Mouse (Mus musculus) neural tube, embryonic 14.5 days (tissue): ENCODE results near the gene Zfp248. TPM values are rescaled to one million over a fixed set of nuclear protein-coding genes. Genes with fewer than 3 reads are reported as not detected.
A peak's percentile ranks its signal among the peaks of the same experiment; 100 is the strongest.

Experiments
- ATAC-seq: fragments of 200-750 bp; cut with Nextera tagmentation; 2 replicates; pipeline ENCODE4 v1.8.0; 2017; ENCODE audit warnings: low read depth, mild to moderate bottlenecking, moderate TSS enrichment, moderate library complexity
- H3K27ac ChIP-seq: fragments of 300-500 bp; sonication (generic); 2 replicates; pipeline ENCODE4 v1.5.1; 2014; ENCODE audit warnings: low read depth, mild to moderate bottlenecking, control low read depth, low read length, moderate library complexity, mixed read lengths
- H3K27me3 ChIP-seq: fragments of 300-500 bp; sonication (generic); 2 replicates; pipeline ENCODE4 v1.6.1; 2014; ENCODE audit warnings: low read length; ENCODE audit not compliant: control insufficient read depth, insufficient read depth
- H3K36me3 ChIP-seq: fragments of 300-500 bp; sonication (generic); 2 replicates; pipeline ENCODE4 v1.6.1; 2014; ENCODE audit warnings: low read length, mixed read lengths; ENCODE audit not compliant: control insufficient read depth, insufficient read depth
- H3K4me1 ChIP-seq: fragments of 300-500 bp; sonication (generic); 2 replicates; pipeline ENCODE4 v1.6.1; 2014; ENCODE audit warnings: low read length; ENCODE audit not compliant: control insufficient read depth, insufficient read depth
- H3K4me2 ChIP-seq: fragments of 300-500 bp; sonication (generic); 2 replicates; pipeline ENCODE4 v1.6.1; 2014; ENCODE audit warnings: mild to moderate bottlenecking, low read depth, low read length, control low read depth
- H3K4me3 ChIP-seq: fragments of 300-500 bp; sonication (generic); 2 replicates; pipeline ENCODE4 v1.5.1; 2014; ENCODE audit warnings: low read depth, low read length, control low read depth, mixed read lengths
- H3K9ac ChIP-seq: fragments of 300-500 bp; sonication (generic); replicated peaks from 2 replicates; pipeline ENCODE4 v1.6.1; 2014; ENCODE audit warnings: low read depth, mild to moderate bottlenecking, control low read depth, low read length, mixed read lengths
- H3K9me3 ChIP-seq: fragments of 300-500 bp; sonication (generic); 2 replicates; pipeline ENCODE4 v1.6.1; 2016; ENCODE audit warnings: low read length; ENCODE audit not compliant: control insufficient read depth
- WGBS: fragments of 180-500 bp; shearing (Covaris S2); extraction: QIAGEN DNeasy Blood & Tissue Kit; methylation state at CpG from one replicate; pipeline ENCODE4 v1.1.7; 2014; 5-methylcytosine and 5-hydroxymethylcytosine counted together
- polyA plus RNA-seq: library from polyadenylated mRNA; unstranded; fragments of >200 nt; fragmentation: Nextera tagmentation; extraction: Ambion mirVana; gene quantifications from 2 replicates; pipeline ENCODE4 v1.2.1, GENCODE M21; 2014

Gene Zfp248
- polyA plus RNA-seq = 18.3 and 22.2 TPM in 2 replicates

DNA sequence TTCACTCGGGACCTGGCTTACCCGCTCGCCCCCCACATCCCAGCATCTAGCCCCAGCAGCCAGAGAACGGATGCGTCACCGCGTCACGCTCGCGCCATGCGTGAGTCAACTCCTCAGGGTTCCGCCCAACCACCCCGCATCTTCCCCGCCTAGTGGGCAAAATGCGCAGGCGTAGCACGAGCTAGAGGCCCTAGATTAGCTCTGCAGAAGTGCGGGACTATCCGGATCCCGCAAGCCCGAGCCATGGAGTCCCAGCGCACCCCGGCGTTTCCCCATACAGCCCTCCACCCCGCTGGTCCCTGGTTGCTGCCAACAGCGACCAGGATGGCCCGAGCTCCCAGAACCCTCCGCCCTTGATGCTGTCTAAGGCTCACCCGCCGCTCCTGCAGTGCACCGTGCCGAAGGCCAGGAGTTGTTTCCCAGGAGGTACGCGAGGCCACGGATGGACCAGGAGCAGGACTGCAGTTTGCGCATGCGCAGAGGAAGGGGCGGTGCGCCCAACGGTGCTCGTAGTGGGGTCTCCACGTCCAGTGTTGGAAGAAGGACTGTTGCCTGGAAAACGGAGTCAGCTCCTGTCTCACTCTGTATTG, at the start of gene Zfp248:
Gene Zfp248 (minus strand): TSS at position 487 of the 590 bp plus-strand sequence.
- Histone ChIP-seq H3K4me1 (peaks cover 7% of the 10 kb centered on the region; the same call in 1 of the 2 replicates), H3K36me3 (no peaks in the 10 kb centered on the region; the same call in 1 of the 2 replicates), H3K9me3 (no peaks in the 10 kb centered on the region), H3K27me3 (no peaks in the 10 kb centered on the region), H3K4me3 (peak within 1 kb of the TSS; percentile 59), H3K27ac (peak within 1 kb of the TSS; percentile 96), H3K9ac (peak within 1 kb of the TSS; percentile 72), H3K4me2 (peak within 1 kb of the TSS; percentile 80)
- peak; percentile 99 for ATAC-seq
- under 1% methylated on average over 43 of the region's 43 CpGs for WGBS

DNA sequence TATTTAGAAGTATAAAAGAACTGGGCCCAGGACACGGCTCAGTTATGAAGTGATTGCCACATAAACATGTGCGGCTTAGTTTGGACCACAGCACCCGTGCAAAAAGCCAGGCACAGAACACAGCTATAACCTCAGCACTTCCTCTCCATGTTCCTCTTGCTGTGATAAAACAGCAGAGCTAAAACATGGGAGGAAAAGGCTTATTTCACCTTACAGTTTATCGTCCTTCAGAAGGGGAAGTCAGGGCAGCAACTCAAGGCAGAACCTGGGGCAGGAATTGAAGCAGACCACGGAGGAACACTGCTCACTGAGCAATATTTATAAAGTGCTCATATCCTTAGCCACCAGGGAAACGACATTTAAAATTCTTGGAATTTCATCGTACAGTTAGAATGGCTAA, 43.7 kb upstream of the Zfp248 start:
- H3K27me3 ChIP-seq = no peaks in the 10 kb centered on the region
- no peaks in the 10 kb centered on the region for H3K9me3 ChIP-seq
- no peaks in the 10 kb centered on the region; the same call in none of the 2 replicates for H3K36me3 ChIP-seq
- no peak overlapping the region for H3K27ac ChIP-seq
- no peak overlapping the region for H3K9ac ChIP-seq
- 89% methylated on average over 7 of the region's 7 CpGs for WGBS
- H3K4me2 ChIP-seq = no peak overlapping the region
- H3K4me3 ChIP-seq = no peak overlapping the region
- no peak for ATAC-seq
- no peaks in the 10 kb centered on the region for H3K4me1 ChIP-seq

DNA sequence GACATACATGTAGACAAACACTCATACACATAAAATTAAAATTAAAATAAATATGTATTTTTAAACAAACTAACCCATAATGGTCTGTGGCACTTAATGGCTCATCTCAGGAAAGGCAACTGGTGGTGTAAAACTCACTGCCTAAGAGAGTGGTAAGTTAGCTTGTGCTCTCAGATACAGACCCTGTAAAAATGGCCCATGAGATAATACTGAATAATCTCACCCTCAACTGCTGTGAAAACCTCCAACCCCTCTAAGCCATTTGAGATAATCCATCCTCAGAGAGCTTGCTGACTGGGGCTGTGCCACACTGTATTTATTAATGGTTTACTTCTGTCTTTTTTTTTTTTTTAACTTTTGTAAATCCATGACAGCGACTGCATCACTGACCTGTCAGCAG, 26.8 kb upstream of the Zfp248 start:
- Histone ChIP-seq H3K27me3 (no peaks in the 10 kb centered on the region; the same call in 1 of the 2 replicates), H3K9me3 (no peaks in the 10 kb centered on the region), H3K36me3 (no peaks in the 10 kb centered on the region), H3K9ac (no peak overlapping the region), H3K27ac (no peak overlapping the region), H3K4me1 (peaks cover 8% of the 10 kb centered on the region; the same call in 1 of the 2 replicates), H3K4me3 (no peak overlapping the region), H3K4me2 (no peak overlapping the region)
- WGBS = 82% methylated on average over 1 of the region's 1 CpGs
- no peak for ATAC-seq

DNA sequence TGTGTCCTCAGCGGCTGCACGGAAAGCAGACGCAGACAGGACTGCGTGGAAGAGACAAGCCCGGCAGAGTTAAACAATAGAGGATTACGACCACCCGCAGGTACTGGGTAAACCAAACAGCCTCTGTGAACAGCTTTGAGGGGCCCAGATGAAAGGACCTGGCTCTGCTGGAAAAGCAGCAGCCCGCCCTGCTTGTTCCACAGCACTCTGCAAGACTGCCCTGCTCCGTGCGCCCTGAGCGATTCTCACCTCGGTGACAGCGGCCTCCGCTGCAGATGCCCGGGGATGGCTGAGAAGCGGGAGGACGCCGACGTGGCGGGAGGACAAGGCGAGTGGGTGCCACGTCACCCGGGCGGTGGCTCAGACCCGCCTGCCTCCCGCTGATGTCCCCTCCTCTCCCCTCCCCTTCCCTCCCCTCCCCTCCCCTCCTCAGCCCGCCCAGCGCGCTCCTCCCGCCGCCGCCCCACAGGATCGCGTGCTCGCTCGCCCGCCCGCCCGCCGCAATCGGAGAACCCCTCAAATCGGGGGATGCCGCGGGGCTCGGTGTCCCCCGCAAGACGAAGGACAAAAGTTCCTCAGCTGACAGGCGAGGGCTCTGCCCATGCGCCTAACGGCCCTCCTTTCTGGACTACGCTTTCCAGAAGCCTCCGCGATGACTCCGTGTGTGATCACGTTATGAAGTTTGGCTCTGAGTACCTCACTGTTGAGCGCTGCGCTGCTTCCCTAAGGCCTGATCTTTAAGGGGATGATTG, 23.8 kb upstream of the Zfp248 start, which contains the start of gene Zfp9:
Gene Zfp9 (minus strand): TSS at position 364 of the 752 bp plus-strand sequence.
- Histone ChIP-seq H3K4me2 (peak within 1 kb of the TSS; percentile 69), H3K4me3 (peak within 1 kb of the TSS; percentile 66), H3K4me1 (peaks cover 14% of the 10 kb centered on the region; the same call in 1 of the 2 replicates), H3K27me3 (no peaks in the 10 kb centered on the region; the same call in 1 of the 2 replicates), H3K9ac (peak within 1 kb of the TSS; percentile 86), H3K36me3 (peaks cover 3% of the 10 kb centered on the region; the same call in 1 of the 2 replicates), H3K9me3 (no peaks in the 10 kb centered on the region), H3K27ac (peak within 1 kb of the TSS; percentile 85)
- WGBS = under 1% methylated on average over 44 of the region's 57 CpGs
- peak; percentile 92 for ATAC-seq

DNA sequence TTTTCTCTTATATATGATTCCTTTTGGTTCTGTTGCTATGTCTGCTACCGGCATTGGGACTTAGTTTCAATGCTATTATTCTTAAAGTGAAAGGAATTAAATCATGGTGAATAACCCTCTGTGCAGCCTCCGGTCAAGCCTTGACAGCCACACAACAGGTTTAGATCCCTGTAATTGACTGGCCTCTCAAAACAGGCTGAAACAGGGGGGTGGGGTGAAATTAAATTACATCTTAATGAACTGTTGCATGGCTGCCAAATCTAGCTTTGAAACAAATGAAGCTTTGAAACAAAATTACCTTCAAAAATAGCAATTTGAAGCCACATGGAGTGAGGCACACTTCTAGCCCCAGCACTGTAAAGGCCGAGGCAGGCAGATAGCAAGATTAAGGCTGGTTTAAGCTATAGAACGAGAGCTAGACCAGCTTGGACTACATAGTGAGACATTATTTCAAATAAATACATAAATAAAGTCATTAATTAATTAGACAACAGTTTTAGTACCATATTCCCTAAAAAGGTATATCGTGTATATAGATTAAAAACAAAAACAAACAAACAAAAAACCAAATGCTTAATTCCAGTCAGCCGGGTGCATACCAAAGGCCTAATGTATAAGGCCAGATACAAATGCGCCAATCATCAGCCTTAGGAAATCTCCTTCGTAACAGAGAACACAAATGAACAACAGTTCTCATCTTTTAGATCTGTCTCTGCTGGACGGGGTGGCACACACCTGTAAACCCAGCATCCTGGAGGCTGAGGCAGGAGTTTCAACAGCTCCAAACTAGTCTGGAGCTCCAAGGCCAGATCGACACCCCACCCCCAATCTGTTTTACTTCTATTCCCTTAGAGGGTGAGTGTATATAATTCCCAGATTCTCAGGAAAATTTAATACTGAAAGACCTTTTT, 22.8 kb upstream of the Zfp248 start:
- no peaks in the 10 kb centered on the region for H3K27me3 ChIP-seq
- peak; percentile 22; the same call in 1 of the 2 replicates for ATAC-seq
- peak overlapping the region; percentile 86 for H3K9ac ChIP-seq
- WGBS = 18% methylated on average over 10 of the region's 10 CpGs
- H3K9me3 ChIP-seq = no peaks in the 10 kb centered on the region
- peak overlapping the region; percentile 85 for H3K27ac ChIP-seq
- H3K36me3 ChIP-seq = peaks cover 3% of the 10 kb centered on the region; the same call in 1 of the 2 replicates
- H3K4me3 ChIP-seq = peak overlapping the region; percentile 66
- peak overlapping the region; percentile 69 for H3K4me2 ChIP-seq
- H3K4me1 ChIP-seq = peaks cover 14% of the 10 kb centered on the region; the same call in 1 of the 2 replicates

DNA sequence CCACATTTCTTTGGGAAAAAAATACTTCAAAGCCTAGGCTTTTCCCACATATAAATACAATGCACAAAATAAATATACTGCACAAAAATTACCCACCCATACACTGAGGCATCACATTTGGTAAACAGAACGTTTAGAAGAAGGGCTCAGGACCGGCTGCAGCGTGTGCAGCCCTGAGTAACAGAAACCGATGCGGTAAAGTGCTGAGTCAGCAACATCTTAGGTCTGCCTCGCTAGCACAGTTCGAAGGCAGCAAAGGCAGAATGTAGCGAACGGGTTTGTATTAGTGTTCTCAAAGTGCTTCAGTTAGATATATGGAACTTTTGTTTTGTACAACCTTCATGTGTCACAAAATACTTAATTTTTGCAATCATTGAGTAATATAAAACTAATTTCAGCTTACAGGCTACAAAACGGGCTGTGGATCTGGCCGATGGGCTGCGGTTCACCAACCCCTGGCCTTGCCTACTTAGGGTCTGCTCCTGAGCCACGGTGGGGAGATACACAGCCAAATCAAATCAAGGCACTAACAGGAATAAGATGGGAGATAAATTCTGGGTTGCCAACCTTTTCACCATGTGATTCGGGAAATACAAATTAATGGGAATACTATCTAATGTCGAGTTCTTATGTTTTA, 6.9 kb upstream of the Zfp248 start:
- Histone ChIP-seq H3K9ac (no peak overlapping the region), H3K27me3 (no peaks in the 10 kb centered on the region), H3K9me3 (no peaks in the 10 kb centered on the region), H3K36me3 (peaks cover 16% of the 10 kb centered on the region), H3K27ac (no peak overlapping the region), H3K4me1 (no peaks in the 10 kb centered on the region), H3K4me3 (no peak overlapping the region), H3K4me2 (no peak overlapping the region)
- ATAC-seq = no peak
- WGBS = 81% methylated on average over 15 of the region's 15 CpGs

DNA sequence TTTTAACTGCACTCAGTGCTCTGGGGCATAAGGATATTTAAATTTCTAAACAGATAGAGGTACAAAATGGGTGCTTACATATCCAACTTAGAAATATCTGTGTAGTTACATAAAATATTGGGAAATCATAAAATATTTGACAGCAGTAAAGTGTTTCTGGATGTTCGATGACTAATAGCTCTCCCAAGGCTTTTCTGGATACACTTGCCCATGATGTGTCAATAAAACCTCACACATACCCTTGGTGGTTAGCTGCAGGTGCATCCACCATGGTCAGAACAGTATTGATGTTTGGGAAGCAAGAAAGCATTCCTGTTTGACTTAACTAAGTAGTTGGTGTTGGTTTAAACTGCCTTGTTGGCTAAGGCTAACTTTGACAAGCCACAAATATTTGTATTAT, 2.4 kb upstream of the Zfp248 start:
- 94% methylated on average over 1 of the region's 1 CpGs for whole genome bisulfite sequencing
- Histone ChIP-seq H3K27me3 (no peaks in the 10 kb centered on the region), H3K4me1 (peaks cover 7% of the 10 kb centered on the region; the same call in 1 of the 2 replicates), H3K9ac (no peak overlapping the region), H3K27ac (no peak overlapping the region), H3K4me3 (no peak overlapping the region), H3K36me3 (no peaks in the 10 kb centered on the region), H3K9me3 (no peaks in the 10 kb centered on the region), H3K4me2 (no peak overlapping the region)
- no peak for ATAC-seq

DNA sequence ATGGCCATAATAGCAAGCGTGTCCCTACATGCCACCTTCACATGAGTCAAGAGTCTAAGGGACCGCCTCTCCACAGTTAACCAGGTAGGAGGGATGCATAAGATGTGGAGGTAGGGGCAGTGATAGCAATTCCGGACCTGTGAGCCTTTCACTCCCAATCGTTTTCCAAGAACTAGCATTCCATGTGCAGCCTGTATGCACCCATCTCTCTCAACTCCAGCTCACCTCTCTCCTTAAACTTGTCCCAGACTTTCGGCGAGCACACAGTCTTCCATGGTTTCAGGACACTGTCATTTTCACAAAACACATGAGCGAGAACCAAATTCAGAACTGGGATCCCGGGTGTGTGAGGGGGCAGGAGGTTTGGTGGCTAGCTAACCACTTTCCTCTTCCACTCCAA, 876 bp downstream of the Zfp248 start:
- peak overlapping the region; percentile 59 for H3K4me3 ChIP-seq
- H3K27me3 ChIP-seq = no peaks in the 10 kb centered on the region
- H3K9me3 ChIP-seq = no peaks in the 10 kb centered on the region
- ATAC-seq = 0 out of 2 replicates have a peak, but pooled peaks have one; percentile 4
- peak overlapping the region; percentile 80 for H3K4me2 ChIP-seq
- peak overlapping the region; percentile 72 for H3K9ac ChIP-seq
- H3K36me3 ChIP-seq = no peaks in the 10 kb centered on the region; the same call in 1 of the 2 replicates
- peaks cover 7% of the 10 kb centered on the region; the same call in 1 of the 2 replicates for H3K4me1 ChIP-seq
- WGBS = 49% methylated on average over 8 of the region's 8 CpGs
- H3K27ac ChIP-seq = peak overlapping the region; percentile 96
